Mouse (Mus musculus): ENCODE data around the gene Tmem210.
A peak's percentile ranks its signal among the peaks of the same experiment; 100 is the strongest.
"Not testable (repeated sequence)": the region's sequence is repeated elsewhere in the genome, so short reads cannot be mapped to it uniquely, and the experiment has no call there.

Tmem210 gene

GRCm38 (mm10) chr2:25287927-25288649 is at the start of gene Tmem210:
Gene Tmem210 (plus strand): TSS chr2:25288145.
- no peak for DNase-seq (ENCODE audit: low read depth, low spot score)

GRCm38 (mm10) chr2:25239766-25240165 is 48.2 kb upstream of the Tmem210 start:
- no peak for DNase-seq (ENCODE audit: low read depth, low spot score)

GRCm38 (mm10) chr2:25240310-25240709 is 47.6 kb upstream of the Tmem210 start:
- DNase-seq (ENCODE audit: low read depth, low spot score): no peak

GRCm38 (mm10) chr2:25240723-25241437 is 47.1 kb upstream of the Tmem210 start:
- peak; percentile 85 for DNase-seq (ENCODE audit: low read depth, low spot score)

- no peak for DNase-seq (ENCODE audit: low read depth, low spot score)
Measured at GRCm38 (mm10) chr2:25241438-25241775, 46.5 kb upstream of the Tmem210 start.

- DNase-seq (ENCODE audit: low read depth, low spot score): no peak
Measured at GRCm38 (mm10) chr2:25242101-25242506, 45.8 kb upstream of the Tmem210 start, which contains the start of the genes Rnf208 and Cysrt1. Gene Rnf208 (plus strand): TSS chr2:25242255. Gene Cysrt1 (minus strand): TSS chr2:25242452.

GRCm38 (mm10) chr2:25243342-25243741 is 44.6 kb upstream of the Tmem210 start:
- DNase-seq (ENCODE audit: low read depth, low spot score): no peak

GRCm38 (mm10) chr2:25244144-25244543 is 43.8 kb upstream of the Tmem210 start:
- no peak for DNase-seq (ENCODE audit: low read depth, low spot score)

- DNase-seq (ENCODE audit: low read depth, low spot score): no peak
Measured at GRCm38 (mm10) chr2:25246183-25247072, 41.5 kb upstream of the Tmem210 start, which contains the start of gene AL732309.1. Gene AL732309.1 (minus strand): TSS chr2:25246863.

- DNase-seq (ENCODE audit: low read depth, low spot score): no peak
Measured at GRCm38 (mm10) chr2:25252331-25252730, 35.6 kb upstream of the Tmem210 start.

GRCm38 (mm10) chr2:25255284-25255779 is 32.6 kb upstream of the Tmem210 start, which contains the start of gene Tmem203:
Gene Tmem203 (plus strand): TSS chr2:25255439.
- DNase-seq (ENCODE audit: low read depth, low spot score): no peak

- not testable (repeated sequence) for DNase-seq (ENCODE audit: low read depth, low spot score)
Measured at GRCm38 (mm10) chr2:25256443-25257109, 31.4 kb upstream of the Tmem210 start.

GRCm38 (mm10) chr2:25257250-25257649 is 30.7 kb upstream of the Tmem210 start:
- not testable (repeated sequence) for DNase-seq (ENCODE audit: low read depth, low spot score)

- DNase-seq (ENCODE audit: low read depth, low spot score): no peak
Measured at GRCm38 (mm10) chr2:25258887-25259286, 29.1 kb upstream of the Tmem210 start.

GRCm38 (mm10) chr2:25261870-25262269 is 26.1 kb upstream of the Tmem210 start:
- DNase-seq (ENCODE audit: low read depth, low spot score): no peak

- peak; percentile 93 for DNase-seq (ENCODE audit: low read depth, low spot score)
Measured at GRCm38 (mm10) chr2:25262291-25262767, 25.6 kb upstream of the Tmem210 start, which contains the start of gene Tprn. Gene Tprn (plus strand): TSS chr2:25262618.

- no peak for DNase-seq (ENCODE audit: low read depth, low spot score)
Measured at GRCm38 (mm10) chr2:25262795-25263622, 24.9 kb upstream of the Tmem210 start.

GRCm38 (mm10) chr2:25263623-25264285 is 24.2 kb upstream of the Tmem210 start:
- no peak for DNase-seq (ENCODE audit: low read depth, low spot score)

- DNase-seq (ENCODE audit: low read depth, low spot score): no peak
Measured at GRCm38 (mm10) chr2:25264286-25264660, 23.7 kb upstream of the Tmem210 start.
